Mouse (Mus musculus) hindbrain, postnatal 0 days (tissue): ENCODE data around the gene Sbp. TPM values are rescaled to one million over a fixed set of nuclear protein-coding genes. Genes with fewer than 3 reads are reported as not detected.

Experiments
- ATAC-seq: fragments of 200-750 bp; cut with Nextera tagmentation; 2 replicates; pipeline ENCODE4 v1.8.0; 2017; ENCODE audit warnings: mild to moderate bottlenecking, moderate TSS enrichment, moderate library complexity
- DNase-seq: peaks from one replicate; pipeline ENCODE4 v3.0.0-alpha.2; 2015; ENCODE audit warnings: low spot score
- H3K27ac ChIP-seq: fragments of 300-500 bp; sonication (generic); 2 replicates; pipeline ENCODE4 v1.5.1; 2014; ENCODE audit warnings: mild to moderate bottlenecking
- H3K27me3 ChIP-seq: fragments of 300-500 bp; sonication (generic); 2 replicates; pipeline ENCODE4 v1.6.1; 2014; ENCODE audit warnings: low read length, mixed read lengths; ENCODE audit not compliant: insufficient read depth
- H3K36me3 ChIP-seq: fragments of 300-500 bp; sonication (generic); 2 replicates; pipeline ENCODE4 v1.6.1; 2014; ENCODE audit warnings: low read length, mixed read lengths; ENCODE audit not compliant: insufficient read depth
- H3K4me1 ChIP-seq: fragments of 300-500 bp; sonication (generic); 2 replicates; pipeline ENCODE4 v1.6.1; 2014; ENCODE audit warnings: antibody characterized with exemption, low read length, mixed read lengths; ENCODE audit not compliant: insufficient read depth
- H3K4me2 ChIP-seq: fragments of 300-500 bp; sonication (generic); 2 replicates; pipeline ENCODE4 v1.6.1; 2014; ENCODE audit warnings: low read depth, mild to moderate bottlenecking, low read length, moderate library complexity, mixed read lengths
- H3K4me3 ChIP-seq: fragments of 300-500 bp; sonication (generic); 2 replicates; pipeline ENCODE4 v1.5.1; 2014; ENCODE audit warnings: low read length
- H3K9ac ChIP-seq: fragments of 300-500 bp; sonication (generic); replicated peaks from 2 replicates; pipeline ENCODE4 v1.6.1; 2014; ENCODE audit warnings: mild to moderate bottlenecking, low read length, moderate library complexity, mixed read lengths
- H3K9me3 ChIP-seq: fragments of 300-500 bp; sonication (generic); 2 replicates; pipeline ENCODE4 v1.6.1; 2016; ENCODE audit warnings: low read length, mixed read lengths
- CTCF ChIP-seq: IDR thresholded peaks from 2 replicates; pipeline ENCODE4 v1.5.1; 2016; ENCODE audit warnings: antibody characterized with exemption, control low read depth, low read depth
- WGBS: fragments of 180-500 bp; shearing (Covaris S2); extraction: QIAGEN DNeasy Blood & Tissue Kit; methylation state at CpG from one replicate; pipeline ENCODE4 v1.1.7; 2014; 5-methylcytosine and 5-hydroxymethylcytosine counted together
- polyA plus RNA-seq: library from polyadenylated mRNA; unstranded; fragments of >200 nt; fragmentation: Nextera tagmentation; extraction: Ambion mirVana; gene quantifications from 2 replicates; pipeline ENCODE4 v1.2.1, GENCODE M21; 2015
- total RNA-seq: library from RNA; depleted of rRNA; stranded (reverse); fragments of >200 nt; gene quantifications from 2 replicates; pipeline ENCODE4 v1.2.3, GENCODE M21; 2014

Sbp gene
- total and polyA plus RNA-seq, 2 experiments from 2014 or later = not detected

DNA sequence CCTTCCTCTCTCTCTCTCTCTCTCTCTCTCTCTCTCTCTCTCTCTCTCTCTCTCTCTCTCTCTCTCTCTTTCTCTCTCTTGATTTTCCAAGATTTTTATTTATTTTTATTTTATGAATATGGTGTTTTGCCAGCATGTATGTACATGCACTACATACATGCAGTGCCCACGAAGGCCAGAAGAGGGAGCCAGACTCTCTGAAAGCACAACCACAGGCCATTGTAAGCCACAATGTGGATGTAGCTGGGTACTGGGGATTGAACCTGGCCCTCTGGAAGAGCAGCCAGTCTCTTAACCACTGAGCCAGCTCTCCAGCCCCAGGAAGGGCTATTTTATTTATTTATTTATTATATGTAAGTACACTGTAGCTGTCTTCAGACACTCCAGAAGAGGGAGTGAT is 27.8 kb downstream of the Sbp start:
- no peak overlapping the region for H3K4me2 ChIP-seq
- no peaks in the 10 kb centered on the region for H3K36me3 ChIP-seq
- no peaks in the 10 kb centered on the region for H3K9me3 ChIP-seq
- no peak overlapping the region for H3K9ac ChIP-seq
- H3K27ac ChIP-seq = no peak overlapping the region
- no peaks in the 10 kb centered on the region for H3K4me1 ChIP-seq
- H3K4me3 ChIP-seq = no peak overlapping the region
- WGBS = 0% methylated on average over 1 of the region's 1 CpGs
- no peak for ATAC-seq
- DNase-seq = peak; percentile 81
- TF ChIP-seq CTCF = peak; percentile 83
- H3K27me3 ChIP-seq = no peaks in the 10 kb centered on the region

DNA sequence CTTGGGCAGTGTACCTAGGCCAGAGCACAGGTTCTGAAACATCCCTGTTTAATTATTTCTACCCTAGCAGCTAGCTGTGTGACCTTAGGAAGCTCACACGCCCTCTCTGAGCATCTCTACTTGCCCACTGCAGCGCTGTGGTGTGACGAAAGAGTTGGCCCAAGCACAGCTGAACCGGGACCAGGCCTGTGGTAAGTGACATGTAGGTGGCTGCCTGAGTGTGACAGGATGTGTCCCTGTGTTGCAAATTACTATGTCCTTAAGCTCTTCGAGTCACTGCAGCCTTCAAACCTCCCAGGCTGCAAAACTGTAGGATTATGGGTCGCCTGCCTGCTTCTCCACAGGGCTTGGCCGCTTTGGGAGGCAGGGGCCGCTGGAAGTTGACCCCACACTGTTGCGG is 29.8 kb downstream of the Sbp start:
- no peak for TF ChIP-seq CTCF
- no peak for DNase-seq
- Histone ChIP-seq H3K36me3 (no peaks in the 10 kb centered on the region), H3K9ac (no peak overlapping the region), H3K4me3 (no peak overlapping the region), H3K9me3 (no peaks in the 10 kb centered on the region), H3K4me2 (no peak overlapping the region), H3K27me3 (no peaks in the 10 kb centered on the region), H3K4me1 (no peaks in the 10 kb centered on the region), H3K27ac (no peak overlapping the region)
- 83% methylated on average over 9 of the region's 9 CpGs for WGBS
- no peak for ATAC-seq

DNA sequence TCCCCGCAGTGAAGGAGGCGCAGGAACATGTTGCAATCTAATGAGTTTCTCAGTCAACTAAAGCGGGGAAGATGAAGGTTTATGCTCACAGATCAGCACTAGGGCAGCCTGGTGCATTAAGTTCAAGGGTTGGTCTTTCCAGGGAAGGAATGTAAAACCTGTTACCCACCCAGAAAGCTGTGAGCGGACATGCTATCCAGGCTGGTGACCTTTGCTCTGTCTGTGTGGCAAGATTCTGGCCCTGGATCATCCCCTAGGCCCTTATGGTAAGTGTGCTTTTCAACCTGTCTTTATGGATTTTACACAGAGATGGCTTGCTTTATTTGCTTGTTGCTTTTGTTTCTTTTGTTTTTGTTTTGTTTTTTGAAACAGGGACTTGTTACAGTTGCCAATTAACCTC is 35.2 kb downstream of the Sbp start:
- H3K27me3 ChIP-seq = no peaks in the 10 kb centered on the region
- H3K4me1 ChIP-seq = no peaks in the 10 kb centered on the region
- H3K4me3 ChIP-seq = no peak overlapping the region
- WGBS = 80% methylated on average over 4 of the region's 4 CpGs
- TF ChIP-seq CTCF = no peak
- no peak for DNase-seq
- no peak overlapping the region for H3K4me2 ChIP-seq
- ATAC-seq = no peak
- no peaks in the 10 kb centered on the region for H3K36me3 ChIP-seq
- no peak overlapping the region for H3K9ac ChIP-seq
- H3K9me3 ChIP-seq = no peaks in the 10 kb centered on the region
- no peak overlapping the region for H3K27ac ChIP-seq

DNA sequence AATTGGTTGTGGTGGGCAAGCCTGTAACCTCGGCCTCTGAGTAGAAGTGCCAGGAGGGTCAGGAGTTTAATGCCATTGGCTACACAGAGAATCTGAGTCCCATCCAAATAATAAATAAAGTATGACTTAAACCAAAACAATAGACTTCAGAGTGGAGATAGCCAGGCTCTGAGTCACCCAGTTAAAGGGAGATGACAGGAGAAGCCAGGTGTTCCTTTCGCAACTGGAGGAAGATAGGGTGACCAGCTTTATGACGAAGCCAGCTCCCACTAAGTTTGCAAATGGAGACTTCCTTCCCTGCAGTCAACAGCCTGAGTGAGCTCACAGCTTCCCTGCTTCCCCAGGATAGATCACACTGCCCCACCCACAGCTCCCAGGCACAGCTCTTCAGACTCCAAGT is 38.0 kb downstream of the Sbp start:
- DNase-seq (no peak), ATAC-seq (no peak)
- H3K4me2 ChIP-seq = no peak overlapping the region
- H3K9ac ChIP-seq = no peak overlapping the region
- H3K9me3 ChIP-seq = no peaks in the 10 kb centered on the region
- 80% methylated on average over 3 of the region's 3 CpGs for whole genome bisulfite sequencing
- no peaks in the 10 kb centered on the region for H3K4me1 ChIP-seq
- TF ChIP-seq CTCF = no peak
- H3K36me3 ChIP-seq = no peaks in the 10 kb centered on the region
- no peak overlapping the region for H3K4me3 ChIP-seq
- no peak overlapping the region for H3K27ac ChIP-seq
- H3K27me3 ChIP-seq = no peaks in the 10 kb centered on the region

DNA sequence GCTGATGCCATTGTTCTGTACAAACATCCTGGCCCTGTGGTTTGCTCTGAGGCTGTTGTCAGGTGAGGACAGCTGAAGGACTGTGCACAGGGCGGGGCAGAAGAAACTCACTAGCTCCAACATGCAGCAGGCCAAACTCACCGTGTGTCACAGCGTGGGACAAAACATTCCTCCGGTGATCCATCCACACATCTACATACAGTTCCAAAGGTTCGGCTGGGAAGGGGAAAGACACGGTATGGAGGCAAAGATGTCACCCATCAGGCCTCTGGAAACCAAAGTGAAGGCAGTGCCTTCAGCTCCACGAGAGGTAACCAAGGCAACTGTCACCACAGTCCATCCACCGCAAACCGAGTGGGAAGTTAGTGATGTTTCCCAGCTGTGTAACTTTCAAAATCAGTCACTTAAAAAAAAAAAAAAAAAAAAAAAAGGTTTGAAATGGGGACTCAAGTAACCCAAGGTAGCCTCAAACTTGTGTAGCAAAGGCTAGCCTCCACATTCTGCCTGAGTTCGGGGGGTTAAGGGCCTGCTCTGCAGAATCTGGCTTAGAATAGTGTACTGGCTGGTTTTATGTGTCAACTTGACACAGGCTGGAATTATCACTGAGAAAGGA is 38.9 kb downstream of the Sbp start, which contains the start of gene Prss30:
Gene Prss30, minus strand, starts transcription at position 270 of the 613 bp plus-strand sequence.
- no peaks in the 10 kb centered on the region for H3K36me3 ChIP-seq
- no peaks in the 10 kb centered on the region for H3K27me3 ChIP-seq
- no peak for TF ChIP-seq CTCF
- ATAC-seq = no peak
- H3K4me2 ChIP-seq = no peak within 1 kb of the TSS
- no peak within 1 kb of the TSS for H3K27ac ChIP-seq
- no peak within 1 kb of the TSS for H3K9ac ChIP-seq
- DNase-seq = no peak
- 76% methylated on average over 10 of the region's 10 CpGs for WGBS
- H3K9me3 ChIP-seq = no peaks in the 10 kb centered on the region
- no peaks in the 10 kb centered on the region for H3K4me1 ChIP-seq
- H3K4me3 ChIP-seq = no peak within 1 kb of the TSS

DNA sequence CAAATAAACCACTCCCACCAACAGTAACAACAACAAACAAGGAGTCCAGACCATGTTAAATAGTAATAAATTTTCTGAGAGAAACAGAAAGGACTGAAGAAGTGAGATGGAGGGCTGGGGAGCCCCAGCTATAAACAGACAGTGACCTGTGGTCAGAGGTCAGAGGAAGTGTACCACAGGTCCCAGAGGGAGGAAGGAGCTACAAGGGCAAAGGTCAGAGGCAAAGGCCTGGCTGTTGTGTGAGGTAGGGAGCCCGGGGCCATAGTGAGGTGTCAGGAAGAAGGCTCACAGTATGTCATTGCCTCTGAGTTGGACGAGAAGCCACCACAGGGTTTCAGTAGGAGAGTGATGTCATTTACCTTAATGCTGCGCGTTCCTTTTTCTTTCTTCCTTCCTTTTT is 41.4 kb downstream of the Sbp start:
- DNase-seq = no peak
- Histone ChIP-seq H3K9me3 (no peaks in the 10 kb centered on the region), H3K27me3 (no peaks in the 10 kb centered on the region), H3K9ac (no peak overlapping the region), H3K4me1 (no peaks in the 10 kb centered on the region), H3K27ac (no peak overlapping the region), H3K36me3 (no peaks in the 10 kb centered on the region), H3K4me3 (no peak overlapping the region), H3K4me2 (no peak overlapping the region)
- 64% methylated on average over 4 of the region's 4 CpGs for WGBS
- TF ChIP-seq CTCF = no peak
- ATAC-seq = no peak

DNA sequence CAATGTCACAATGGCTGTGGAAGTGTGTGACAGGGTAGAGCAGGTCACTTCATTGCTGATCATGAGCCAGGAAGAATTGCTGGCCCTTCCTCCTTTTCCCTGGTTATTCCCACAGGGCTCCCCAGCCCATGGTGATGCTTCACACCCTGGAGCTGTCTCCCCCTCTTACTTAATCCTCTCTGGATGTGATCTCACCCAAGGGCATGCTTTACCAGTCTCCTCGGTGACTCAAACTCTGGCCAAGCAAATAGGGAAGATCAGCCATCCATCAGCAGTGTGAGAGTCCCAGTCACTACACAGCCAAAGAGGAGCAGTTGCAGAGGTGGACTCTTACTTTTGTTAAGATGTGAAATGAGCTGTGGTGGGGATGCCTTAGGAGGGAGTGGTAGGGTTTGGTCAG is 43.5 kb downstream of the Sbp start:
- Histone ChIP-seq H3K4me3 (no peak overlapping the region), H3K36me3 (no peaks in the 10 kb centered on the region), H3K9me3 (no peaks in the 10 kb centered on the region), H3K4me2 (no peak overlapping the region), H3K27ac (no peak overlapping the region), H3K9ac (no peak overlapping the region), H3K4me1 (no peaks in the 10 kb centered on the region), H3K27me3 (no peaks in the 10 kb centered on the region)
- DNase-seq (no peak), ATAC-seq (no peak)
- no peak for TF ChIP-seq CTCF
- 76% methylated on average over 1 of the region's 1 CpGs for WGBS
